Mouse (Mus musculus): ENCODE data around the gene Ank.
A peak's percentile ranks its signal among the peaks of the same experiment; 100 is the strongest.

Gene Ank

GRCm38 (mm10) chr15:27576886-27577285 is 110.4 kb downstream of the Ank start:
- no peak for DNase-seq (ENCODE audit: low spot score)

GRCm38 (mm10) chr15:27577915-27578780 is 111.7 kb downstream of the Ank start:
- DNase-seq (ENCODE audit: low spot score), result no peak

- no peak for DNase-seq (ENCODE audit: low spot score)
These were observed 112.4 kb downstream of the Ank start for GRCm38 (mm10) chr15:27578918-27579317.

GRCm38 (mm10) chr15:27579853-27580252 is 113.4 kb downstream of the Ank start:
- no peak for DNase-seq (ENCODE audit: low spot score)

- DNase-seq (ENCODE audit: low spot score), result no peak
These were observed 114.3 kb downstream of the Ank start for GRCm38 (mm10) chr15:27580771-27581170.

- no peak for DNase-seq (ENCODE audit: low spot score)
These were observed 115.2 kb downstream of the Ank start for GRCm38 (mm10) chr15:27581640-27582039.

GRCm38 (mm10) chr15:27582428-27582827 is 116.0 kb downstream of the Ank start:
- peak; percentile 9 for DNase-seq (ENCODE audit: low spot score)

GRCm38 (mm10) chr15:27583042-27583441 is 116.6 kb downstream of the Ank start:
- DNase-seq (ENCODE audit: low spot score), result peak; percentile 65

- DNase-seq (ENCODE audit: low spot score), result no peak
These were observed 117.1 kb downstream of the Ank start for GRCm38 (mm10) chr15:27583620-27584019.

- DNase-seq (ENCODE audit: low spot score), result no peak
These were observed 119.1 kb downstream of the Ank start for GRCm38 (mm10) chr15:27585466-27586092.

GRCm38 (mm10) chr15:27586093-27586480 is 119.6 kb downstream of the Ank start:
- DNase-seq (ENCODE audit: low spot score), result no peak

- no peak for DNase-seq (ENCODE audit: low spot score)
These were observed 121.8 kb downstream of the Ank start for GRCm38 (mm10) chr15:27588087-27588826.

- DNase-seq (ENCODE audit: low spot score), result no peak
These were observed 124.3 kb downstream of the Ank start for GRCm38 (mm10) chr15:27590812-27591211.

- DNase-seq (ENCODE audit: low spot score), result no peak
These were observed 126.3 kb downstream of the Ank start for GRCm38 (mm10) chr15:27592620-27593320.

GRCm38 (mm10) chr15:27593717-27594116 is 127.2 kb downstream of the Ank start:
- DNase-seq (ENCODE audit: low spot score), result peak; percentile 14

- no peak for DNase-seq (ENCODE audit: low spot score)
These were observed 128.5 kb downstream of the Ank start for GRCm38 (mm10) chr15:27594973-27595372.

- no peak for DNase-seq (ENCODE audit: low spot score)
These were observed 129.1 kb downstream of the Ank start for GRCm38 (mm10) chr15:27595560-27595959.

GRCm38 (mm10) chr15:27596463-27597140 is 130.1 kb downstream of the Ank start:
- DNase-seq (ENCODE audit: low spot score), result peak; percentile 35

GRCm38 (mm10) chr15:27597516-27597915 is 131.0 kb downstream of the Ank start:
- DNase-seq (ENCODE audit: low spot score), result no peak

GRCm38 (mm10) chr15:27598786-27599385 is 132.4 kb downstream of the Ank start:
- DNase-seq (ENCODE audit: low spot score), result no peak

- DNase-seq (ENCODE audit: low spot score), result no peak
These were observed 134.0 kb downstream of the Ank start for GRCm38 (mm10) chr15:27600524-27600923.

Measured in adipocyte (in vitro differentiated cells).